Mouse (Mus musculus): Measurements from ENCODE around the gene Npdc1.

Gene Npdc1

DNA sequence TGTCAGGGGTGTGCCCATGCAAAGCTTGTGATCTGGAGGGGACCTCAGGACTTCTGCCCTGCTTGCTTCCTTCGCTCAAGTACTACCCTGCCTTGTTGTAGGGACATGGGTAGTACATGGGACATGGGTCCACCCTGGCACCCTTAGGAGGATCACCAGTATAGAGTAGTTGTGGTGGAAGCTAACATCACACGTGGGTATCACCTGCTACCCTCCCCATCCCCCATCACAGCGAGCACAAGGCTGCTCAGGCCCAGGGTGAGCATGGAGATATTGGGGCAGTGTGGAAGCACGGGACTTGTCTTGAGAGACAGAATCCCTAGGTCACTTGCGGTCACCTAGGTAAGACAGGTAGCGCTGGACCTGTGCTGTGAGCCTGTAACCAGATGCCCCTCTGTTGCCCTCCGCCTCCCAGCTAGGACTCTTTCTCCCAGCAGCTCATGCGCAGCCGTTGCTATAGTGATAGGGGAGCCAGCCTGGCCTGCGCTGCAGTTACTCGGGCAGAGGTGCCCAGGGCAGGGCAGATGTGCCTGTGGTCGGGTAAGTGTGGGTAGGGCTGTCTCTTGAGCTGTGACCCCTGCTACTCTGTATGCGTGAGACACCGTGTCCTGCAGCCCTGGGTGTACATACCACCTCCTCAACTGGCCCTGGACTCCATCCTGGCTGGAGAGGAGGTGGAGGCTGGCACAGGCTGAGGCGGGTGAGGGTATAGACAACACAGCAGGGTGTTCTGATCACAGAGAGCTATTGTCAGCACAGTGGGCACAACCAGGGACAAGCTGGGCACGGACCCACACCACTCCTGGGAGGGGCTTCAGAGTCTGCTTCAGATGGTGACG is 31.5 kb downstream of the Npdc1 start:
- DNase-seq (ENCODE audit: low read depth, low spot score), result no peak

DNA sequence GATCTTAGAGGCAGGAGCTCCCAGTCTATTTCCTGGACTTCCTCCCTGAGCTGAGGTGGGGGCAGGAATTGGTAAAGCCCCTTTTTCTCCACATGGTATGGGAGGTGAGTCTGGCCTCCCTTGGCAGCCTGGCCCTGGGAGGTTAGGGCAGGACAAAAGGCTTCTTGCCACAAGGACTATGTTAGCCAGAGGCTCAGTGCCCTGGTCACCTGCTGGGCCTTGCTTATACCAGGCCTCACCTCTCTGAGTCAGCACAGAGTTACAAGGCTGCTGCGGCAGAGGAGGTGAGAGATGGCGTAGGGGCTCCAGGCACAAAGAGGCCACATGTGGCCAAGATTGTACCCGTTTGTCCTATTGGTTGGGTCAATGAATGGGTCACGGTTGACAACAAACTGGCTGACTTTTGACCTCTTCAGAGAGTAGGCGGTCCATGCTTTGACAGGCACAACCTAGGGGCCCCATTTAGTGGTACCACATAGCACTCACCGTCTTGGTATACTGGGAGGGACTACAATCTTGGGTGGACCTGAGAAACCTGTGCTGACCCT is 32.2 kb downstream of the Npdc1 start:
- no peak for DNase-seq (ENCODE audit: low read depth, low spot score)

- DNase-seq (ENCODE audit: low read depth, low spot score), result no peak
These were observed 33.4 kb downstream of the Npdc1 start for GRCm38 (mm10) chr2:25432326-25433098.

DNA sequence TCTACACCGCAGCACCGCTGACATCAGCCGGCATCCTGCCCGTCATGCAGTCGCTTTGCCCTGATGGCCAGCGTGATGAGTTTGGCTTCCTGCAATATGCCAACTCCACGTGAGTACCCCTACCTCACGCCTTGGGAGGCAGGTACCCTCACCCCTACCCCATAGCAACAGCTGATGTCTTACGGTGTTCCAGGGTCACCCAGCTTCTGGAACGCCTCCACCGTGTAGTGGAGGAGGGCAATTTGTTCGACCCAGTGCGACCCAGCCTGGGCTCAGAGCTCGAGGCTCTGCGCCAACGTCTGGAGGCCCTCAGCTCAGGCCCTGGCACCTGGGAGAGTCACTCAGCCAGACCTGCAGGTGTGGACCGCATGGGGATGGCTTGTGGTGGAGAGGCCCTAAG is 34.0 kb downstream of the Npdc1 start:
- DNase-seq (ENCODE audit: low read depth, low spot score), result no peak

GRCm38 (mm10) chr2:25434292-25434691 is 35.1 kb downstream of the Npdc1 start:
- DNase-seq (ENCODE audit: low read depth, low spot score), result no peak

DNA sequence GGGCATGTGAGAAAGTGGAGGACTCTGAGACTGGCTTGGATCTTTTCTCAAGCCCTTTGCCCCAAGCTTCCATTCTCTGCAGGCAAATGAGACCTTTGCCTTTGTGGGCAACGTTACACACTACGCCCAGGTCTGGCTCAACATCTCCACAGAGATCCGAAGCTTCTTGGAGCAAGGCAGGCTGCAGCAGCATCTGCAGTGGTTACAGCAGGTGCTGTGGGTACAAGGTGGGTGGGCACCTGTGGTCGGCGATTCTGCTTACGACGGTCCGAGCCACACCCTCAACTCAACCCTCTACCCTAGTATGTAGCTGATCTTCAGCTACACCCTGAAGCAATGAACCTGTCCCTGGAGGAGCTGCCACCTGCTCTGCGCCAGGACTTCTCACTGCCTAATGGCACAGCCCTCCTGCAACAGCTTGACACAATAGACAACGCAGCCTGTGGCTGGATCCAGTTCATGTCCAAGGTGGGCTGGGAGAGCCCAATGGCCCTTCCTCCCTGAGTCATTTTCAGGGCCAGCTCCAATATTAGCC is 37.2 kb downstream of the Npdc1 start:
- no peak for DNase-seq (ENCODE audit: low read depth, low spot score)

DNA sequence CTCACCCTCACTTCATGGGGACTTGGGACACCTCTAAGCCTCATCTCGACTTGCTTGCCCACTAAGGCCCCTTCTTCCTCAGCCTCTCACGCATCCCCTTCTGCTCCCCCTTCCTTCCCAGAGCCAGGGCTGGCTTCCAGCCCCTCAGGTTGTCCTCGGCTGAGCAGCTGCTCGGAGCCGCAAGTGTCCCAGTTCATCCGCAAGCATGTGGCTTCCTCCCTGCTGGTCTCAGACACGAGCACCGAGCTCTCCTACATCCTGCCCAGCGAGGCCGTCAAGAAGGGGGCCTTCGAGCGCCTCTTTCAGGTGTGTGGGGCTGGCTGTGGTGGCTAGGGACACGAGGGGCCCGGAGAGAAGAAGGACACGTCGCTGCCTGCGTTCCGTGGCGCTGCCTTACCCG is 41.9 kb downstream of the Npdc1 start:
- DNase-seq (ENCODE audit: low read depth, low spot score), result no peak

- DNase-seq (ENCODE audit: low read depth, low spot score), result no peak
These were observed 43.5 kb downstream of the Npdc1 start for GRCm38 (mm10) chr2:25442682-25443081.

- no peak for DNase-seq (ENCODE audit: low read depth, low spot score)
These were observed 51.9 kb downstream of the Npdc1 start for GRCm38 (mm10) chr2:25450853-25451647.

GRCm38 (mm10) chr2:25452951-25453350 is 53.8 kb downstream of the Npdc1 start:
- DNase-seq (ENCODE audit: low read depth, low spot score), result no peak

- no peak for DNase-seq (ENCODE audit: low read depth, low spot score)
These were observed 57.2 kb downstream of the Npdc1 start, which contains the start of gene Clic3 for GRCm38 (mm10) chr2:25456205-25456953. Gene Clic3 (plus strand): TSS chr2:25456838.

DNA sequence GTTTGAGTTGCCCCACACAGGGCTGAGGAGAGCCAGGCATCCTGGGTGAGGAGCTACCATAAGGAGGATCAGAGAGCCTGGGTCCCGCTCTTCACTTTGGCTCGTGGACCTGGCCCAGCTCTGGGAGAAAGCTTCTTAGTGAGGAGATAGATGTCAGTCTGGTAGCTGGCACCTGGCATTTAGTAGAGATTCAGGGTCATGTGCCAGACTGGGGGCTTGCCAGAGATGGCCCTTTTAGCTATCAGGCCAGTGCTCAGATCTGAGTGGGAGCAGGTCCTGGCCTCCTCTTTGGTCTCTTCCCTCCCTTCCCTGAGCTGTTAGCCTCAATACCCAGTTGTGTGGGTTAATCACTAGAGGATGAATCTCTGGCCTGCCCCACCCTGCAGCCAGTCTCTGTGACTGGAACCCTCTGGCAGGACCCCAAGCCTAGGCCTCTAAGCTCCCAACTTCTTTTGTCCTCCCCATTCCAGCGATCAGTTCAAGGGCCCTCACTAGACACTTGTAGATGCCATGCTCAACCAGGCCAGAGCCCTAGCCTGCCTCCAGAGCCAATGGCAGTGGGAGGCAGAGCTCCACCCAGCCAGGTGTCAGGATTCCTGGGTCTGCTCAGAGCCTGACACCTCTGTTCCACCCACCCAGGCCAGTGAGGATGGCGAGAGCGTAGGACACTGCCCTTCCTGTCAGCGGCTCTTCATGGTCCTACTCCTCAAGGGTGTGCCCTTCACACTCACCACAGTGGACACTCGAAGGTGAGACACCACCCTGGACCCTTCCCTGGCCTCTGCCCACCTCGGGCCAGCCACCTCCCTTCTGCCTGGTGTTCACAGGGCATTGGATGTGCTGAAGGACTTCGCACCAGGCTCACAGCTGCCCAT is 58.1 kb downstream of the Npdc1 start:
- DNase-seq (ENCODE audit: low read depth, low spot score), result no peak

DNA sequence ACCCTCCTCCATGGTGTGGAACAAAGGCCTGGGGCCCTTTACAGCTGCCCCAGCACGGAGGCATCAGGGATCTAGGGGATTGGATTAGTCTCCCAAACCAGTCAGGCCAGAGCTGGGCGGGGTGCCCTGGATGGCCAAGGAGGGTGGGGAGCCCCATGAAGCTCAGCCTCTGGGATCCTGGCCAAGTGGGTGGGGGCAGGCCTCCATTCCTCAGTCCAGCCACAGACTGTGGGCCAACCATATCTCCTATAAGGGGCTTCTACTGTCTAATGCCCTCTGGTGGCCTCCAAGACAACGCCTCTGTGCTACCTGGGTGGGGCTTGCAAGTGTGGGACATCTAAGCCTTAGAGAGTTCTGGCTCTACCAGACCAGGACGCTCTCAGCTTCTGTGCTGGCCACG is 59.8 kb downstream of the Npdc1 start:
- peak; percentile 6 for DNase-seq (ENCODE audit: low read depth, low spot score)
